Mouse (Mus musculus): Measurements from ENCODE around the gene Kpna2.
"Not testable (repeated sequence)": the region's sequence is repeated elsewhere in the genome, so short reads cannot be mapped to it uniquely, and the experiment has no call there.

The Kpna2 gene

DNA sequence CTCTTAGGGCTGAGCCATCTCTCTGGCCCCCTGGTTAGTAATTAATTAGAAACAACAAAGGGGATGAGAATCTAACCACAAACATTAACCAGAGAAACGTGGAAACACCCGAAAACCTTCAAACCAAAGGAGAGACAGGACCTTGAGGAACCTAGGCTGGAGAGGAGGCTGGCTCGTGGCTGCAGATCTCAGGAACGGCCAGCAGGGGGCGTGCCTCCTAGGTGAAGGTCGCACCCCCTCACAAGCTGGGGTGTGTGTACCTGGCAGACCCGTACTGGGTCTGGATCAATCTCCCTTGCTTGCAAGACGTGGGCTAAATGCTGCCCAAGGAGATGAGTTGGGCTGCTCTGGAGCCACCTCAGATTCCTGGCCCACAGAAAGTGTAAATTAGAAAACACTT, 19.3 kb upstream of the Kpna2 start:
- peak; percentile 56 for DNase-seq (ENCODE audit: low read depth)

DNA sequence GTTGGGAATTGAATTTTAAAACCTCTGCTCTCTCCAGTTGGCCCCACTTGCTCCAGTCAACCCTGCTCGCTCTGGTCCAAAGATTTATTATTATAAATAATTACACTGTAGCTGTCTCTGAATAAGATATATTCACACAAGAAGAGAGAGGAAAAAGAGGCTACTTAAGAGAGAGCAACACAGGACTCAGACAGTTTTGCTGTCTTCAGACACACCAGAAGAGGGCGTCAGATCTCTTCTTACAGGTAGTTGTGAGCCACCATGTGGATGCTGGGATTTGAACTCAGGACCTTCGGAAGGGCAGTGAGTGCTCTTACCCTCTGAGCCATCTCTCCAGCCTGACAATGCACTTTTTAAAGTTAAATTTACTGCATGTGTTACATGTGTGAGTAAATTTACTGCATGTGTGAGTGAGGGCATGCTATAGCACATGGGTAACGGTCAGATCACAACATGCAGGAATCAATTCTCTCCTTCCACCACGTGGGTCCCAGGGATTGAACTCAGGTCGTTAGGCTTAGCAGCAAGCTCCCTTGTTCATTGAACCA, 18.1 kb upstream of the Kpna2 start:
- DNase-seq (ENCODE audit: low read depth) = no peak

GRCm38 (mm10) chr11:107016893-107017292, 17.6 kb upstream of the Kpna2 start:
- DNase-seq (ENCODE audit: low read depth) = no peak

- DNase-seq (ENCODE audit: low read depth) = not testable (repeated sequence)
Observed at GRCm38 (mm10) chr11:107015535-107016187, 16.3 kb upstream of the Kpna2 start.

DNA sequence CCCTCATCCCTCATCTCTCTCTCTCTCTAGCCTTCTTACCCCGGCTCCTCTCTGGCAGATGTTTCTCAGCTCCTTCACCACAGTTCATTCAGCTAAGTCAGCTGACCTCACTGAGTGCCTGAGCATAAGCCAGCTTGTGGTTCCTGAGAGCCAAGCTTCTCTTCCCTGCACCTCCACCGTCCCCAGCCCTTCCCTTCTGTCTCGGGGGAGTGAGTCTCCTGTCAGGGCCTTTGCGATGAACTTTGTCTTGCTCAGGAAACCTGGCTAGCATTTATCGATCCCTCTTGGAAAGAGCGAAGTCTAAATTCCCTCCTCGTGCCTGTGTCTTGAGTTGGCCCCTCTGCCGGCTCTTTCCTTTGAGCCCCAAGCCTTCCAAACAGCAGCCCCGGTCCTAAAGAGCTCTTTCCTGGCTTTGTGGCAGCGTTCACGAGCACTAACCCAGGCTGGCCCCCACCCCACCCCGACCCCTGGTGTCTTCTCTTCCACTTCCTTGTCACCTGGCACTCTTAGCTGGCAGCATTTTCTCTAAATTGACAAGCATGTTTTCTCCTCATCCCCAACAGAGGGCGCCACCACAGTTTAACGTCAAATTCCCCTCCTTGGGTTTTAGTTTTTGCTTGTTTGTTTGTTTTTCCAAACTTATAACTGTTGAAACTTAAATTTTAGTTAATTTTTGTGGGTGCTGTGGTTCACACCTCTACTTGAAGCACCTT, 15.4 kb upstream of the Kpna2 start:
- DNase-seq (ENCODE audit: low read depth) = peak; percentile 73

DNA sequence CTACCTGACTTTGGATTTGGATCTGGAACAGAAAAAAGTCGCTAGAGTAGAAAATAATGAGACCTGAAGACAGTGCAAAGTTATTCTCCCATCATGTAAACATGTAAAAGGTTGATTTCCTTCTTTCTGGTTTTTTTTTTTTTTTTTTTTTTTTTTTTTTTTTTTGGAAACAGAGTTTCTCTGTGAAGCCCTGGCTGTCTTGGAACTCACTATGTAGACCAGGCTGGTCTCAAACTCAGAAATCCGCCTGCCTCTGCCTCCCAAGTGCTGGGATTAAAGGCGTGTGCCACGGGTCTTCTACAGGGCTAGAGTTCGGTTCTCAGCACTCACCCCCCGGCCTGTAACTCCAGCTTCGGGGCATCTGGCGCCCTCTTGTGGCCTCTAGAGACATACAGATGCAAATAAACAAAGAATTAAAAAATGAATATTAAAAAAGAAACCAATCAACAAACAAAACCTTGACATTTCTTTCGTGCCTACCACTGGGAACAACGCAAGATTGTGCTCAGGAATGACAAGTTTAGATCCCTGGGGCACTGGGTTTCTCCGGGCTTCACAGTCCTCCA, 14.8 kb upstream of the Kpna2 start:
- peak; percentile 47 for DNase-seq (ENCODE audit: low read depth)

DNA sequence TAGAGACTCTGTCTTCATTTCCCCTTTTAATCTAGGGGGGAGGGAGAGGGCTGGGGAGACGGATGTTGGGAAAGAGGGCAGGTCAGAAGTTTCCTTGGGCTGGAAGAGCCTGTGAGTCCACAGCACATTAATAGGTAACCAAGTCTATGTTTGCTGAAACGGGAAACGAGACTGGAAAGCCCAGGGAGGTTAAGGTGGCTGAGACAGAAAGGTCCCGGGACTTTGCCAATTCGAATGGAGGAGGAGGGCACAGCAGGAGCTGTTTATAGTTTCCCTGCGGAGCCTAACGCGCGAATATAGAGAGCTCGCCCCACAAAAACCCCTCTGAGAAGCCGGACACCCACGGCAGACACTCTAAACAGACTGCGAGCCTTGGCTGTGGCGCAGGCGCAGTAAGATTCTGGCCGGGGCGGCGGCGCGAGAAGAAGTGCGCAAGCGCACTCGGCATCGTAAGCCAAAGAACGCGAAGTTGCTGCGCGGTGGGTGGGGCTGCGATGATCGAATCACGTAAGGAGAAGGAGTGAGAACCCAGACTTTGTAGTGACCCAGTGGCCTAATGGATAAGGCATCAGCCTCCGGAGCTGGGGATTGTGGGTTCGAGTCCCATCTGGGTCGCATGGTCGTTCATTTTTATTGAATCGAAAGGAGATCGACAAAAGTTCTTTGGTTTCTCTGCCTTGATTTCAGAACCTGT, 13.1 kb upstream of the Kpna2 start:
- peak; percentile 98 for DNase-seq (ENCODE audit: low read depth)

DNA sequence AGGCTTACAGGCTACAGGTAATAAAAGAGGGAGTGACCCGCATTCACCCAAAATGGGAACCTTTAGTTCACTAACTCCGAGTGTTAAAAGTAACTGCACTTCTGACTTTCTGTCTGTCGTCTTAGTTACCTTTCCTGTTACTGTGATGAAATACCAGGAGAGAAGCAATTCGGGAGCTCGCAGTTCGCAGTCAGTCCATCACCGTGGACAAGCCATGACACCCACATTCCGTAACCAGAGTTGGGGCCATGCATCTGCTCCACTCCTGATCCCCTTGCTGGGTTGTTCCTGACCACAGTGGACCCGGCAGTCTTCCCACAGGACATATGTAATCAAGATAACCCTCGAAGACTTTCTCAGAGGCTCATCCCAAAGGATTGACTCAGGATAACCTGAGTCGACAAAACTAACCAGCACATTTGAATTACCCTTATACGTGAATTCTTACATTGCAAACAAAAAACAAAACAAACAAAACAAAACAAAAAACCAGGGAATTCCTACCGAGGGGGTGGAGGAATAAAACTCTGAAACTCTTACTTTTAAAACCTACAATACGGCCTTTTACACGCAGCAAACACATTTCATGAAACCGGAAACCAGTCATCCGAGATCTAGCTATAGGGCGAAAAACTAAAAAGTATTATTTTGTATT, 12.5 kb upstream of the Kpna2 start:
- DNase-seq (ENCODE audit: low read depth) = peak; percentile 40

DNA sequence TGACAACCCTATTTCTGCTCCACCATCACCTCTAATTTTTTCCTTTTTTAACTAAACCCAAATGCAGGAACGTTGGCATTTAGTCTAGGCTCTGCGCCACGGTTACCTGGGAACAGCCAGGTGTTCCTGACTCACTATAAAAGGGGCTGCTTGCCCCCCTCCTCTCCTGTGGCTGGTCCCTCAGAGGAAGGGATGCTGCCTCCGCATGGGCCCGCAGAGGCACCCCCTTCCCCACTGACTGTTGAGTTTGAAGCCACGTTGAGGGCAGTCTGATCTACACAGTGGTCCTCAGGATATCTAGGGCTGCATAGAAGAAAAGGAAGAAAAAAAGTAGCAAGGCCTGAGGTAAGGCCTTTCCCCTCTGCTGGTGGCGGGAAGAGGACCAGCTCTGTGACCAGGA, 11.8 kb upstream of the Kpna2 start:
- no peak for DNase-seq (ENCODE audit: low read depth)

GRCm38 (mm10) chr11:107010447-107010846, 11.1 kb upstream of the Kpna2 start:
- DNase-seq (ENCODE audit: low read depth) = no peak

DNA sequence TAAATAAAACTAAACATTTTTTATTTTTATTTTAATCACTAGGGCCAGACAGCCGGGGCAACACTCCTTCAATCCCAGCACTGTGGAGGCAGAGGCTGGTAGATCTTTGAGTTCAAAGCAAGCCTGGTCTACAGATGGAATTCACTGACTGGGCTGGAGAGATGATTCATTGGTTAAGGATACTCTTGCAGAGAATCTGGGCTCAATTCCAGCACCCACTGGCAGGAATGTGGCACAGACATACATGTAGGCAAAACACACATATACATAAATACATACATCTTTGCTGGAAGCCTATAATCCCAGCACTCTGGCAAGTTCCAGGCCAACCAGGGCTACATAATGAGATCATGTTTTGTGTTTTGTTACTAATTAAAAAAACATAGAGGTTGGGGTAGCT, 6.2 kb upstream of the Kpna2 start:
- DNase-seq (ENCODE audit: low read depth) = no peak

DNA sequence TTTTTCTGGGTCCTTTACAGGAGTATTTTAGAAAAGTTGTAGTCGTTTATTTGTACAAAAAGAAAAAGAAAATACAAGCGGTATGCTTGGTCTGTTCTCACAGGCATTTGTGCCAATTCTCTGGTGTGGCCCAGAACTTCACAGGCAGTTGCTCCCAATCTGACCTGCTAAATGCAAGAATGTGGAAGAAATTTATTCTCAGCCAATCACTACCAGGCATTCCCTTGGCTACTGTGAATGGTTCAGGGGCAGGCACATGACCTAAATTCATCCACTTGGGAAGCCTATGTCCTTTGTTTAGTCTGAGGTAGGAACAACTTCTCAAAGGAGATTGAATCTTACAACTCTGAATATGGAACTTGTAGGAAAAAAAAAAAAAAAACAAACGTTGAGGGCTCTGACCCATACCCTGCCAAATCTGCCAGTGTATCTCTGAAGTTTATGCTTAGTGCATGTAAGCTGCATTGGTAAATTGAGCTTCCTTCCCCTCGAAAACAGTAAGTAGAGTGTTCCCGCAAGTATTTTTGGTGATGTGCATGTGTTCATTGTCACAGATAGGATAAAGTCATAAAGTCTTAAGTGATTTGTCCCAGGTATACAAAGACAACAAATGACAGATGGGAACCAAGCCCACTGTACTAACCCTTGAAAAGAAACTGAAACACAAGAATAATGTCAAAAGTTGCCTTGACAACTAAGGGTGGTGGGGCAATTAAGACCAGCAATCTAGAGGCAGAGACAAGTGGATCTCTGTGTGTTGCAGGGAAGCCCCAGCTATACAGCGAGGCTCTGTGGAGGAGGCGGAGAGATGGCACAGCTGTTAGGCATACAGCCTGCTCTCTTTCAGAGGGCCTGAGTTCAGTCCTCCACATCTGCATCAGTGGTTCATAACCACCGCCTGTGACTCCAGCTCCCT, 2.7 kb upstream of the Kpna2 start:
- DNase-seq (ENCODE audit: low read depth) = no peak

GRCm38 (mm10) chr11:106999949-107000513, 690 bp upstream of the Kpna2 start:
- DNase-seq (ENCODE audit: low read depth) = no peak

DNA sequence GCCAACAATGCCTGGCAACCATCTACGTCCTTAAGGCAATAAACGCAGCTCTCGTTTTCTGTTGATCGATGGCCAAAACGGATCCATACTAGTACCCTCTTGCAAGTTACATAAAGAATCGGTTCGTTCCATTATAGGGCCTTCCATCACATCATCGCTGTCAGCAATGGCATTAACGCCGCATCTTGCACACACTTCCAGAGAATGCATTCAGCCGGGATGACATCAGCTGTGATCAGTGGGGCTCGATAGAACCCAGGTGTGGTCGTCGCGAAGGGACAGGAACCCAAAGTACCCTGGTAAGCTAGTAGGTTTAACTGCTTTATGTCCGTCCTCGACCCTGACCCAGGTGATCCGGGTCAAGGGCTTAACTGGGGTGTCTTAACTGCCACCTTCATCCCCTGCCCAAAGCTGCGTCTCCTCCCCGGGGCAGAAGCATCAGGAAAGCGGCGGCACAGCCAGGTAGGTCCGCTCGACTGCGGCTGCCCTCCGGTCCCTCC, 640 bp downstream of the Kpna2 start:
- peak; percentile 56 for DNase-seq (ENCODE audit: low read depth)

DNA sequence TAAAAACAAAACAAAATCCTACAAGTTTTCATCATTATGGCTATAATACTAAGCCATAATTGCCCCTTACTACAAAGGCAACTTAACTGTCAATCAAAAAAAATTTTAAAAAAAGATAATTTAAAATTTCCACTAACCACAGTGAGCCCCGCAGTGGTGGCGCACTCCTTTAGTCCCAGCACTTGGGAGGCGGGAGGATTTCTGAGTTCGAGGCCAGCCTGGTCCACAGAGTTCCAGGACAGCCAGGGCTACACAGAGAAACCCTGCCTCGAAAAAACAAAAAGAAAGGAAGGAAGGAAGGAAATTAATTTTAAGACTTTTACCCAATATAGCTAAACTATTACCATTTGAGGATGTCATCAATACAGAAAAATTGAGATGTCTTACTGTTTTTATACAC, 1.4 kb downstream of the Kpna2 start:
- peak; percentile 41 for DNase-seq (ENCODE audit: low read depth)

- DNase-seq (ENCODE audit: low read depth) = not testable (repeated sequence)
Observed at GRCm38 (mm10) chr11:106996492-106996891, 2.8 kb downstream of the Kpna2 start.

GRCm38 (mm10) chr11:106994246-106995085, 4.9 kb downstream of the Kpna2 start:
- DNase-seq (ENCODE audit: low read depth) = peak; percentile 82

- DNase-seq (ENCODE audit: low read depth) = no peak
Observed at GRCm38 (mm10) chr11:106987384-106987783, 12.0 kb downstream of the Kpna2 start.

DNA sequence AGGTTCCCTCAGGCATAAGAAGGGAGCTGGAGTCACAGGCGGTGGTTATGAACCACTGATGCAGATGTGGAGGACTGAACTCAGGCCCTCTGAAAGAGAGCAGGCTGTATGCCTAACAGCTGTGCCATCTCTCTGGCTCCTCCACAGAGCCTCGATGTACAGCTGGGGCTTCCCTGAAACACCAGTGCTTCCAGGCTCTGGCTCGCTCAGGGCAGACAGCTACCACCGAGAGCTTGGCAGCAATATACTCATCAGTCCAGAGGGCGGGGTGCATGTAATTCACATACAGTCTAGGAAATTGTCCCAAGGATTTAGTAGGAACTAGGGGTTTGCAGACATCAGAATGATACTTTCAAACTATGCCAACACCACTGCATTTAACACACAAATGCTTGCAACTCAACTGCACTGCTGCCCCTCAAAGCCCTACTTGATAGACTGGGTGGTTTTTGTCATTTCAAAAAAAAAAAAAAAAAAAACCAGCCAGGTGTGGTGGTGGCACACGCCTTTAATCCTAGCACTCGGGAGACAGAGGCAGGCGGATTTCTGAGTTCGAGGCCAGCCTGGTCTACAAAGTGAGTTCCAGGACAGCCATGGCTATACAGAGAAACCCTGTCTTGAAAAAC, 13.2 kb downstream of the Kpna2 start:
- DNase-seq (ENCODE audit: low read depth) = not testable (repeated sequence)

All from 416B (cell line).